Mouse (Mus musculus) neural tube, embryonic 14.5 days (tissue): ENCODE data around the gene Kalrn. TPM values are rescaled to one million over a fixed set of nuclear protein-coding genes. Genes with fewer than 3 reads are reported as not detected.
A peak's percentile ranks its signal among the peaks of the same experiment; 100 is the strongest.

Experiments
- ATAC-seq: fragments of 200-750 bp; cut with Nextera tagmentation; 2 replicates; pipeline ENCODE4 v1.8.0; 2017; ENCODE audit warnings: low read depth, mild to moderate bottlenecking, moderate TSS enrichment, moderate library complexity
- H3K27ac ChIP-seq: fragments of 300-500 bp; sonication (generic); 2 replicates; pipeline ENCODE4 v1.5.1; 2014; ENCODE audit warnings: low read depth, mild to moderate bottlenecking, control low read depth, low read length, moderate library complexity, mixed read lengths
- H3K27me3 ChIP-seq: fragments of 300-500 bp; sonication (generic); 2 replicates; pipeline ENCODE4 v1.6.1; 2014; ENCODE audit warnings: low read length; ENCODE audit not compliant: control insufficient read depth, insufficient read depth
- H3K36me3 ChIP-seq: fragments of 300-500 bp; sonication (generic); 2 replicates; pipeline ENCODE4 v1.6.1; 2014; ENCODE audit warnings: low read length, mixed read lengths; ENCODE audit not compliant: control insufficient read depth, insufficient read depth
- H3K4me1 ChIP-seq: fragments of 300-500 bp; sonication (generic); 2 replicates; pipeline ENCODE4 v1.6.1; 2014; ENCODE audit warnings: low read length; ENCODE audit not compliant: control insufficient read depth, insufficient read depth
- H3K4me2 ChIP-seq: fragments of 300-500 bp; sonication (generic); 2 replicates; pipeline ENCODE4 v1.6.1; 2014; ENCODE audit warnings: mild to moderate bottlenecking, low read depth, low read length, control low read depth
- H3K4me3 ChIP-seq: fragments of 300-500 bp; sonication (generic); 2 replicates; pipeline ENCODE4 v1.5.1; 2014; ENCODE audit warnings: low read depth, low read length, control low read depth, mixed read lengths
- H3K9ac ChIP-seq: fragments of 300-500 bp; sonication (generic); replicated peaks from 2 replicates; pipeline ENCODE4 v1.6.1; 2014; ENCODE audit warnings: low read depth, mild to moderate bottlenecking, control low read depth, low read length, mixed read lengths
- H3K9me3 ChIP-seq: fragments of 300-500 bp; sonication (generic); 2 replicates; pipeline ENCODE4 v1.6.1; 2016; ENCODE audit warnings: low read length; ENCODE audit not compliant: control insufficient read depth
- WGBS: fragments of 180-500 bp; shearing (Covaris S2); extraction: QIAGEN DNeasy Blood & Tissue Kit; methylation state at CpG from one replicate; pipeline ENCODE4 v1.1.7; 2014; 5-methylcytosine and 5-hydroxymethylcytosine counted together
- polyA plus RNA-seq: library from polyadenylated mRNA; unstranded; fragments of >200 nt; fragmentation: Nextera tagmentation; extraction: Ambion mirVana; gene quantifications from 2 replicates; pipeline ENCODE4 v1.2.1, GENCODE M21; 2014

Gene Kalrn
- polyA plus RNA-seq, 1 experiment from 2014 or later = 34.2 TPM

DNA sequence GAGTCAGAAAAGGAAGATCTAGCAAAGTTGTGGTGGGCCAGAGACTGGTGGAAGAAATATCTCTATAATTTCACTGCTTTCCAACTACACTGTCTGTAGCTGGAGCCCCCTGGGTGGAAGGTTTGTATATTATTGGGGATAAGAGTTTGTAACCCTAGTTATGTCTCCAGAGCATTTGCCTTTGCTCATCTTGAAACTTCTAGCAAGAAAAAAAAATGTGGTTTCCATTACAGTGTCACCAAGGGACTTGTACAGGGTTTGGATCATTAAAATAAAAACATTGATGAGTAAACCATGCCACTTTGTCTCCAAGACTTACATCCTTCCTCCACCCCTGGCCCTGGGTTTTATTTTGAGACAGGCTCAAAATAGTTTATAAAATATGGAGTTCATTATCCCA lies 71.2 kb downstream of the Kalrn start:
- H3K4me2 ChIP-seq = no peak overlapping the region
- ATAC-seq = no peak
- H3K4me1 ChIP-seq = no peaks in the 10 kb centered on the region
- no peak overlapping the region for H3K9ac ChIP-seq
- H3K36me3 ChIP-seq = no peaks in the 10 kb centered on the region
- H3K4me3 ChIP-seq = no peak overlapping the region
- no peaks in the 10 kb centered on the region for H3K9me3 ChIP-seq
- no peak overlapping the region for H3K27ac ChIP-seq
- H3K27me3 ChIP-seq = no peaks in the 10 kb centered on the region

DNA sequence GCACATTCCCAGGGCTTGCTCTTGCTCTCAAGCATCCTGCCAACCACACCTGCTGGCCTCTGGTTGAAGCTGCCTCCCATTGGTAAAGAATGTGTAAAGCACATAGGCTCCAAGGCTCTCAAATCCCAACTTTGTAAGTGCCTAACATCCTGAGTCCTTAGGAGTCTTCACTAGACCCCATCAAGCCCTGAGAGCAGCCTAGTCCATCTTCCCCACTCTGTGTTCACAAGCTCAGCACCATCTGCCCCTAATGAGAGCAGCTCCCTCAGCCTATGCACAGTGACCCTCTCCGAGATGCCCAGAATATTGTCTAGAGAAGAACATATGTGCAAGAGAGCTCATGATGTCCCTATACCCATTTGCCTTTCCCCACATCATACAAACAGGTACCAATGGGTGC lies 78.6 kb downstream of the Kalrn start:
- no peak overlapping the region for H3K4me3 ChIP-seq
- H3K27ac ChIP-seq = no peak overlapping the region
- no peak for ATAC-seq

DNA sequence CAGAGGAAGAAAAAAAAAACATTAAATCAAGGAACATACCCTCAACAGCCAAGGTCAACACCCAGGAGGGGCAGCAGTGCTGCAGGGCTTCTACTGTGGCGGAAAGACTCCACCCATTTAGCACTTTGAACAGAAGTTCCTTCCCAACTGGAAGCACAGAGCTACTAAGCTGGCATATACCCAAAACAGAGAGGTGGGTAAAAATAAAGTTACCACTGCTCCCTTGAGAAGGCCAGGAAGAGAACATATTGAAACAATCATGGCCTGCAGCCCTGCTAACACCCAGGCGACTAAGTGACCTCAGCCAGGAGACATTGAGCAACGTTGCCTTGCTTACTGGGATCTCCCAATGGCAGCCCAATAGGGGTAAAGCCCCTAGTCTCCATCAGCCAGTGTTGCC lies 79.4 kb downstream of the Kalrn start:
- H3K27ac ChIP-seq = no peak overlapping the region
- H3K4me2 ChIP-seq = no peak overlapping the region
- no peaks in the 10 kb centered on the region for H3K9me3 ChIP-seq
- ATAC-seq = no peak
- WGBS = 73% methylated on average over 3 of the region's 3 CpGs
- no peaks in the 10 kb centered on the region for H3K36me3 ChIP-seq
- H3K4me3 ChIP-seq = no peak overlapping the region
- H3K9ac ChIP-seq = no peak overlapping the region
- no peaks in the 10 kb centered on the region for H3K27me3 ChIP-seq
- H3K4me1 ChIP-seq = 0 out of 2 replicates have a peak, but pooled peaks cover 3% of the 10 kb centered on the region

More for the DNA sequence above, 78.6 kb downstream of the Kalrn start:
- Histone ChIP-seq H3K4me1 (0 out of 2 replicates have a peak, but pooled peaks cover 3% of the 10 kb centered on the region), H3K9ac (no peak overlapping the region), H3K4me2 (no peak overlapping the region), H3K9me3 (no peaks in the 10 kb centered on the region), H3K27me3 (no peaks in the 10 kb centered on the region), H3K36me3 (no peaks in the 10 kb centered on the region)
- 88% methylated on average over 1 of the region's 1 CpGs for WGBS

GRCm38 (mm10) chr16:34491225-34491624 lies 82.1 kb downstream of the Kalrn start:
- Histone ChIP-seq H3K4me3 (no peak overlapping the region), H3K27me3 (no peaks in the 10 kb centered on the region), H3K9me3 (no peaks in the 10 kb centered on the region), H3K4me1 (peaks cover 3% of the 10 kb centered on the region; the same call in 1 of the 2 replicates), H3K4me2 (no peak overlapping the region), H3K27ac (no peak overlapping the region), H3K9ac (no peak overlapping the region), H3K36me3 (no peaks in the 10 kb centered on the region)
- WGBS = 63% methylated on average over 8 of the region's 8 CpGs
- no peak for ATAC-seq

GRCm38 (mm10) chr16:34490506-34490905 lies 82.8 kb downstream of the Kalrn start:
- ATAC-seq = no peak
- Histone ChIP-seq H3K27ac (no peak overlapping the region), H3K9me3 (no peaks in the 10 kb centered on the region), H3K4me3 (no peak overlapping the region), H3K36me3 (no peaks in the 10 kb centered on the region), H3K9ac (no peak overlapping the region), H3K27me3 (no peaks in the 10 kb centered on the region), H3K4me1 (peaks cover 10% of the 10 kb centered on the region), H3K4me2 (no peak overlapping the region)
- WGBS = 57% methylated on average over 8 of the region's 8 CpGs

DNA sequence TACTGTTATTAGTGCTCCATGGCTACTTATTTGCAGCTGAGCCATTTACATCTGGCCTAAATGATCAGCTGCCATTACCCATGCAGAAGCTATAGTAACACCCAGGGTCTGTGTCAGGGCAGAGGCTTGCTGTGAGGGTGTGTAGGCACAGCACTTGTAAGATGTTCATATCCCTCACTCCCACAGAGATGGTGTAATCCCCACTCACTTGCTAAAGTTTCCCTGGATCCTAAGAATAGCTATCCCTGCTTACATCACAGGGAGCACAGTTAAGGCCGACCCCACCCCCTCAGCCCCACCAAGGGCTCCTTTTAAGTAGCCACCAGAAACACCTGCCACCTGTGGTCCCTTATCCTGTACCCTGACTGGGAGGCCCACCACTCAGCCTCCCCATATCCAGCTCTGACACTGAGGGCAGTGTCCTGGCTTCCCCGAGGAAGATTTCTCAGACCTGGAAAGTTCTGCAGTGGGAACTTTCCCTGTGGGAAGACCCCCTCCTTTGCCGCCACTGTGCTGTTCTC lies 83.5 kb downstream of the Kalrn start:
- 69% methylated on average over 3 of the region's 3 CpGs for WGBS
- no peaks in the 10 kb centered on the region for H3K9me3 ChIP-seq
- no peak overlapping the region for H3K9ac ChIP-seq
- 0 out of 2 replicates have a peak, but pooled peaks have one; percentile 24 for ATAC-seq
- H3K27me3 ChIP-seq = no peaks in the 10 kb centered on the region
- no peak overlapping the region for H3K4me3 ChIP-seq
- H3K36me3 ChIP-seq = no peaks in the 10 kb centered on the region
- peaks cover 15% of the 10 kb centered on the region for H3K4me1 ChIP-seq
- no peak overlapping the region for H3K27ac ChIP-seq
- no peak overlapping the region for H3K4me2 ChIP-seq

DNA sequence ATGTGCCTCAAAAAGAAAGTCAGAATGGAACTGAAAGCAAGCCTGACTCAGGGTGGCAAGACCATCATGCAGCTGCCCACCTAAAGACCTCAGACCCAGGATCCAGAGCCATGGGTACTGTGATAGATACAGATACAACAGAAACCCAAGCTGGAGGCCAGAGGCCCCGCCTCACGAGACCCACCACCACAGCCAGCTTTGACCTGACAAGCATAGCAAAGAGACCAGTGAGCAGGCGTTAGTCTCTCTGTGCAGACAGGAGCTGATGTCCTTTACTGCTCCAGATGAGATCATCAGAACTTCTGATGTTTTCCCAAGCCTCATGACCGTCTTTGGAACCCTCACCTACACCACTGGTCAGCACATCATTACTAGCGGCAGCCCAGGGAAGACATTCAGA lies 85.5 kb downstream of the Kalrn start:
- no peaks in the 10 kb centered on the region for H3K9me3 ChIP-seq
- H3K4me1 ChIP-seq = peaks cover 15% of the 10 kb centered on the region
- H3K4me2 ChIP-seq = no peak overlapping the region
- no peak for ATAC-seq
- no peak overlapping the region for H3K9ac ChIP-seq
- no peak overlapping the region for H3K27ac ChIP-seq
- no peaks in the 10 kb centered on the region for H3K36me3 ChIP-seq
- WGBS = 89% methylated on average over 5 of the region's 5 CpGs
- no peak overlapping the region for H3K4me3 ChIP-seq
- no peaks in the 10 kb centered on the region for H3K27me3 ChIP-seq

- no peak overlapping the region for H3K9ac ChIP-seq
- peaks cover 15% of the 10 kb centered on the region for H3K4me1 ChIP-seq
- no peak overlapping the region for H3K4me3 ChIP-seq
- no peak overlapping the region for H3K4me2 ChIP-seq
- H3K36me3 ChIP-seq = no peaks in the 10 kb centered on the region
- no peaks in the 10 kb centered on the region for H3K9me3 ChIP-seq
- no peaks in the 10 kb centered on the region for H3K27me3 ChIP-seq
- ATAC-seq = no peak
- 90% methylated on average over 7 of the region's 7 CpGs for WGBS
- H3K27ac ChIP-seq = no peak overlapping the region
Measured at GRCm38 (mm10) chr16:34487268-34487667, 86.1 kb downstream of the Kalrn start.

GRCm38 (mm10) chr16:34485483-34485882 lies 87.8 kb downstream of the Kalrn start:
- WGBS = 67% methylated on average over 6 of the region's 6 CpGs
- Histone ChIP-seq H3K4me1 (peaks cover 12% of the 10 kb centered on the region), H3K4me3 (no peak overlapping the region), H3K36me3 (no peaks in the 10 kb centered on the region), H3K27me3 (no peaks in the 10 kb centered on the region), H3K9ac (no peak overlapping the region; the same call in 1 of the 2 replicates), H3K9me3 (no peaks in the 10 kb centered on the region), H3K4me2 (no peak overlapping the region), H3K27ac (no peak overlapping the region)
- ATAC-seq = 0 out of 2 replicates have a peak, but pooled peaks have one; percentile 12
